Mouse (Mus musculus) E14TG2a.4 (cell line): ENCODE results near the gene Aurka.

ENCODE experiments used
- H3K27me3 ChIP-seq: 2 replicates; pipeline ENCODE4 v1.6.1; 2014; ENCODE audit warnings: low read length, control low read depth; ENCODE audit not compliant: insufficient read depth
- H3K36me3 ChIP-seq: 2 replicates; pipeline ENCODE4 v1.6.1; 2014; ENCODE audit warnings: low read length, control low read depth; ENCODE audit not compliant: insufficient read depth
- H3K4me1 ChIP-seq: replicated peaks from 2 replicates; pipeline ENCODE4 v1.6.1; 2014; ENCODE audit warnings: low read depth, low read length, control low read depth
- H3K4me3 ChIP-seq: replicated peaks from 2 replicates; pipeline ENCODE4 v1.5.1; 2014; ENCODE audit warnings: mild to moderate bottlenecking, low read length
- H3K9me3 ChIP-seq: 2 replicates; pipeline ENCODE4 v1.6.1; 2014; ENCODE audit warnings: low read length, control low read depth
- CTCF ChIP-seq: conservative IDR thresholded peaks from 2 replicates; pipeline ENCODE4 v1.5.1; 2014; ENCODE audit warnings: low read length
- NANOG ChIP-seq: IDR thresholded peaks from 2 replicates; pipeline ENCODE4 v1.6.1; 2014; ENCODE audit warnings: borderline replicate concordance, low read length, mixed read lengths
- POU5F1 ChIP-seq: IDR thresholded peaks from 2 replicates; pipeline ENCODE4 v1.6.1; 2014; ENCODE audit warnings: low read length, borderline replicate concordance

Aurka gene

DNA sequence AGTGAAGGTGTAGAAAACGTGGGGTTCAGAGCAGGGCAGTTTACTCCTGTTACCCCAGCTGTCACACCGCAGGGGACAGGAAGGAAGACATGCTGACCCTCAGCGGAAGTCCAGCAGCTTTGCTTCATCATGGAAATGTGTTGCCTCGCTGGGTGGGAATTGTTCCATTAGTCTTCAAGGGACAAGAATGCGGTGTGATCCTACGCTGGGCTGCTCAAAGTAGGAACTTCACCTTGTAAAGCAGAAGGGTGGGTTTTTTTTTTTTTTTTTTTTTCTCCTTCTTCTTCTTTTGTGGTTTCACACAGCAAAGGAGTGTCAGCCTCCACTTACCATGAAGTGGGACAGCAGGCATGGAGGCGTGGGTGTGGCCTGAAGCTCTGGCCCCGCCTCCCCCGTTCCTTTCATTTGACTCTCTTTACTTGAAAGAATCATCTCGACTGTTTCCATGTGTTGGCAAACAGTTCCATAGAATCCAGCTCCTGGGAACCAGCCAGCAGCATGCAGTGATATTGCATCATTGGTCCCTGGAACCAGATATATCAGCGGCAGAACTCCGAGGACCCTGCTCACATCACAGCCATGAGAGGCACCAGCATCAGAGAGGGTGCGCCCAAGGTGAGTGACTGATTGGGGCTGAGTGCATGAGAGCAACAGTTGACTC is 23.2 kb upstream of the Aurka start, which contains the start of gene Cass4:
Gene Cass4 (plus strand): TSS at position 404 of the 661 bp plus-strand sequence.
- Histone ChIP-seq H3K4me3 (peak within 1 kb of the TSS; percentile 68), H3K9me3 (no peaks in the 10 kb centered on the region), H3K27me3 (no peaks in the 10 kb centered on the region), H3K36me3 (no peaks in the 10 kb centered on the region), H3K4me1 (peaks cover 70% of the 10 kb centered on the region)
- TF ChIP-seq NANOG = 0 out of 2 replicates have a peak, but pooled peaks have one; percentile 16
- no peak for TF ChIP-seq CTCF

DNA sequence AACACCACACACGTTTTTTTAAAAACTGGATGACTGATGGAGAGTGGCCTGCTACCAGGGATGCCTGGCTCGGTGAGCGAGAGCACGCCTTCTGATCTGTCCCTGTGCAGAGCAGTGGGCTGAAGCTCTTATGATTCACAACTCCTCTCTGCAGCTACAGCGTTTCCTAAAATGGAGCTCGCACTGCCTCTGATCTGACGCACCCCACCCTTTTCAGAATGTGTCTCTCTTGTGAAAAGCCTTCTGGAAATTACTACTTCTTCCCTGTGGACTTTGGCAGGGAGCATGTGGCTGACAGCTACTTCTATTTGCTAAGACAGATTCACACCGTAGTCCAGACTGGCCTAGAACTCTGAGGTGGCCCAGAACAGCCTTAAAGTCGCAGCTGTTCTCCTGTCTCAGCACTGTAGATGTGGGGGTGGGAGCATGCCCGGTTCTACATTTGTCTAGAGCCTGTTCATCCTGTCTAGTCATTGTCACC is 21.7 kb upstream of the Aurka start:
- Histone ChIP-seq H3K4me3 (no peak overlapping the region), H3K36me3 (no peaks in the 10 kb centered on the region), H3K9me3 (no peaks in the 10 kb centered on the region), H3K27me3 (no peaks in the 10 kb centered on the region), H3K4me1 (peaks cover 62% of the 10 kb centered on the region)
- no peak for TF ChIP-seq POU5F1
- TF ChIP-seq NANOG = no peak
- no peak for TF ChIP-seq CTCF

DNA sequence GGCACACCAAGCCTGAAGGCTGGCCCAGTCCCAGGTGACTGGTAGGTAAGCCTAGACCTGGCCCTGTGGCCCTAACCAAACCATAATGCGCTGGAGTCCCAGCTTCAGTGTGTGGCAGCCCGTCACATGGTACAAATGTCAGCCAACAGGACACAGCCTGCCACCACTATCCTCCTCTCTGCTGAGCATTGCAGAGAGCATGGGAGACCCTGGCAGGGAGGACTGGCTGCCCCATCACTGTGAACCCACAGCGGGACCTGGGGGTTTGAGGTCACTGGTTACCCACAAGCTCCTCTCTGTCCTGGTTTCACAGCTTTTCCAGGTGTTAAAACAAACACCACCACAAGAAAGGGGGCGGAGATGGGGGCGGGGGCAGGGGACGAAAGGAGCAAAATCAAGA is 20.0 kb upstream of the Aurka start:
- H3K4me3 ChIP-seq = no peak overlapping the region
- H3K27me3 ChIP-seq = no peaks in the 10 kb centered on the region
- TF ChIP-seq NANOG = no peak
- no peak for TF ChIP-seq CTCF
- no peak for TF ChIP-seq POU5F1
- H3K4me1 ChIP-seq = peaks cover 50% of the 10 kb centered on the region
- no peaks in the 10 kb centered on the region for H3K36me3 ChIP-seq
- no peaks in the 10 kb centered on the region for H3K9me3 ChIP-seq

DNA sequence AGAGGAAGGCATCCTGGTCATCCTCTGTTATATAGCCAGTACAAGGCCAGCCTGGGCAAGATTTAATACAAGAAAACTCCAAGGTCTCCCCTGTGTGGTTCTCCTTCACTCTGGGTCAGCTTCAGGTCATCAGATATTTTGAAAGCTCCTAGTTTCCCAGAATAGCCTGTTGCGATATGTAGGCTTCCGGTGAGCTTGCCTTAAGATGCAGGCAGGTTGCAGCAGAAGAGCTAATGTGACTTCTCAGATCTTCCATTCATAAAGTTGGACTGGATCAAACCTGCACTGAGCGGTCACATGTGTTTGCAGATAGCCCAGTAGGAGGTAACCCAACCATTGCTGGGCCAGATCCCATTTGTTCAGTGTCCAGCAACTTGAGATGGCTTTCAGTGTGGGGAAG is 14.4 kb upstream of the Aurka start:
- Histone ChIP-seq H3K4me3 (no peak overlapping the region), H3K4me1 (peaks cover 38% of the 10 kb centered on the region), H3K36me3 (peaks cover 39% of the 10 kb centered on the region), H3K9me3 (no peaks in the 10 kb centered on the region), H3K27me3 (no peaks in the 10 kb centered on the region)
- no peak for TF ChIP-seq NANOG
- TF ChIP-seq POU5F1 = no peak
- no peak for TF ChIP-seq CTCF

DNA sequence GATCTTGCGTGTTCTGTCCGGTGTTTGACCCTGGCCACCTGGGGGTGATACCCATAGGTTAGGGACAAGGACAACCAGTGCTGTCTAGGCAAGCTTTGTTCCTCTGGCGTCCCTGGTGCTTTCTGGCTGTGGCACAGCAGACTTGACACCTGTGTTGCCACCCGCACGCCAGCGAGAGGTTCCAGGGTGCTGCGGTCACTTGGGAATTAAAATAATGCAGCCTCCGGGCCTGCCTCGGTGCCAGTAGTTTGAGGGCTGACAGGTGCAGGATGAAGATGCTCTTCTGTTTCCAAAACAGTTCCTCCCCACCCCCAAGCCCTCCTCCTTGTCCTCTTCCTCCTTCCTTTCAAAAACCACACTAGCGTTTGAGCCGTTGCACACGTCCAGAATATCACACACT is 11.6 kb upstream of the Aurka start:
- no peak for TF ChIP-seq CTCF
- TF ChIP-seq POU5F1 = no peak
- no peak for TF ChIP-seq NANOG
- peaks cover 67% of the 10 kb centered on the region for H3K36me3 ChIP-seq
- no peak overlapping the region for H3K4me3 ChIP-seq
- no peaks in the 10 kb centered on the region for H3K9me3 ChIP-seq
- H3K4me1 ChIP-seq = peaks cover 65% of the 10 kb centered on the region
- no peaks in the 10 kb centered on the region for H3K27me3 ChIP-seq

DNA sequence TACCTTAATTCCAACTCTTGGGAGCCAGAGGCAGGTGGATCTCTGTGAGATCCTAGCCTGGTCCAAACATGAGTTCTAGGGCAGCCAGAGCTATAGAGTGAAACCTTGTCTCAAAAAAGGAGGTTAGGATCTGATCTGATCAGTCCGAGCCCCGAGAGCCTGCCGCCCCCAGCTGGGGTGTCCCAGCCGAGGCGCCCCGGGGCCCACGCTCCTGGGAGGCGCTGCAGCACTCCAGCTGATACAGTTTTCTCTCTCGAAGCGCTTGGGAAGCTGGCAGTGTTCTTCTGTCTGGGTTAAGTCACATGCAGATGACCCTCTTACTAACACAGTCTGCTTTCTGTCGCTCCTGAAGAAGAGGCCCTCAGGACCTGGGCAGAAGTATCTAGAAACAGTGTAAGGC is 11.0 kb upstream of the Aurka start:
- H3K4me1 ChIP-seq = peaks cover 65% of the 10 kb centered on the region
- H3K4me3 ChIP-seq = peak overlapping the region; percentile 41; the same call in 1 of the 2 replicates
- H3K27me3 ChIP-seq = no peaks in the 10 kb centered on the region
- peaks cover 71% of the 10 kb centered on the region for H3K36me3 ChIP-seq
- H3K9me3 ChIP-seq = no peaks in the 10 kb centered on the region
- no peak for TF ChIP-seq CTCF
- no peak for TF ChIP-seq NANOG
- TF ChIP-seq POU5F1 = no peak

DNA sequence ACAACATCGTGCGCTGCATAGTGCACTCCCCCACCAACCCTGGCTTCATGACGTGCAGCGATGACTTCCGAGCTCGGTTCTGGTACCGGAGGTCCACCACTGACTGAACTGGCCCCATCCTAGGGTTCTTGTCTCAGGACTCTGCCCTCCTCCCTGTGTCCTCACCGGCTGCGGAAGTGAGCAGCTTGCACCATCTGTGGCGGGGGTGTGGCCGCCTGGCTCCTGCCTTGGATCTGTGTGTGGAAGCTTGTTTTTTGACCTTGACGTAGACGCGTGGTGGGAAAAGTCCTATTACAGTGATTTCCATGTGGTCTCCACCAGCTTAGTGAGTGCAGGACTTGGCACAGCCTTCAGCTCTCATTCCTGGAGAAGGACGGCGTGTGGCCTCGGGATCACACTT is 10.2 kb upstream of the Aurka start:
- H3K27me3 ChIP-seq = no peaks in the 10 kb centered on the region
- peak overlapping the region; percentile 41 for H3K4me3 ChIP-seq
- TF ChIP-seq NANOG (no peak), POU5F1 (no peak), CTCF (no peak)
- H3K36me3 ChIP-seq = peaks cover 79% of the 10 kb centered on the region
- peaks cover 74% of the 10 kb centered on the region for H3K4me1 ChIP-seq
- H3K9me3 ChIP-seq = no peaks in the 10 kb centered on the region

DNA sequence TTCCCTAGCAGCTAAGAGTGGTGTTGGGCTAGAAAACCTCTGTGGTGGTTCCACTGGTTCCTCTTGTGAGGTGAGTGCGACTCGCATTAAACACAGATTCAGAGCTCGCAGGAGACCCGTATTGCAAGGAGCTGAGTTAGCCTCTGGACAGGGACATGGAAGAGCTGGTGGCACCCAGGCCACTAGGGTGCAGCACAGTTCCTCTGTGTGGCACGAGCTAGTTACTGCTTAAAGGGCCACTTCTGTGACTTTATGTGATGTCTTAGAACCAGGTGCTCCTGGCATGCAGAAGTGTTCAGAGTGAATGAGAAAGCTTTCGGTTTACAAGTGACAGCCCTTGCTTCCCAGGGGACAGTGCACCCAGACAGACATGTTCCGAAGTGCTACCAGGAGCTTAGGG is 8.0 kb upstream of the Aurka start:
- Histone ChIP-seq H3K36me3 (peaks cover 96% of the 10 kb centered on the region), H3K9me3 (no peaks in the 10 kb centered on the region), H3K27me3 (no peaks in the 10 kb centered on the region), H3K4me1 (peaks cover 88% of the 10 kb centered on the region), H3K4me3 (no peak overlapping the region)
- peak; percentile 23 for TF ChIP-seq CTCF
- TF ChIP-seq NANOG = no peak

DNA sequence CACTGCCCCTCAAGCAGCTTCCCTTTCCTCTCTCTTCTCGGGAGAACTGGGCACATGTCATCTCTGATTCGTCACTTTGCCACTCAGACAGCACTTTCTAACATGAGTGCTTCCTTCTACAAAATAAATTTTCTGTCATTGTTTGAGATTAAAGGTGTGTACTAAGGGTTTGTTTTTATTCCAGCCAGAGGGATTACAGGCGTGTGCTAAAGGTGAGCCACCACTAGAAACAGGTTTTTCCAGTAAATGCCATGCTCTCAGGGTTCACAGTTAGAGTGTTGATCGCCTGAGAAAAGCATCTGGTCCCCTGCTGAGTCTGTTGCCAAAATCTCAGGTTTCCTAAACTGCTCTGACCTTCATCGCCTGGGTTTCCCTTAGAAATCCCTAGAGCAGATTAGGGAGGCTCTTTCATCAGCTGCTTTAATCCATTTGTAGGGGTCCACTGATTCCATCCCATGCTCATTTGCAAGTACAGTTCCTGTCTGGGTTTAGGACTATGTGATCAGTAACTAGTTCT is 6.7 kb upstream of the Aurka start:
- Histone ChIP-seq H3K4me1 (peaks cover 90% of the 10 kb centered on the region), H3K4me3 (no peak overlapping the region), H3K27me3 (no peaks in the 10 kb centered on the region), H3K9me3 (no peaks in the 10 kb centered on the region), H3K36me3 (peaks cover 92% of the 10 kb centered on the region)
- no peak for TF ChIP-seq POU5F1
- TF ChIP-seq NANOG = peak; percentile 82
